Mouse (Mus musculus) heart, embryonic 10.5 days (tissue): ENCODE measurements around the gene Snx4. TPM values are rescaled to one million over a fixed set of nuclear protein-coding genes. Genes with fewer than 3 reads are reported as not detected.
"Not testable (repeated sequence)": the region's sequence is repeated elsewhere in the genome, so short reads cannot be mapped to it uniquely, and the experiment has no call there.

ENCODE experiments used
- DNase-seq: peaks from one replicate; pipeline ENCODE4 v3.0.0-alpha.2; 2017; ENCODE audit warnings: low spot score
- H3K27ac ChIP-seq: fragments of 300-500 bp; sonication (generic); 2 replicates; pipeline ENCODE4 v1.5.1; 2016; ENCODE audit warnings: mild to moderate bottlenecking
- H3K27me3 ChIP-seq: fragments of 300-500 bp; sonication (generic); 2 replicates; pipeline ENCODE4 v1.6.1; 2016; ENCODE audit warnings: mild to moderate bottlenecking; ENCODE audit not compliant: poor library complexity, insufficient read depth, severe bottlenecking
- H3K36me3 ChIP-seq: fragments of 300-500 bp; sonication (generic); 2 replicates; pipeline ENCODE4 v1.6.1; 2016; ENCODE audit warnings: mild to moderate bottlenecking, moderate library complexity
- H3K4me1 ChIP-seq: fragments of 300-500 bp; sonication (generic); 2 replicates; pipeline ENCODE4 v1.6.1; 2016; ENCODE audit warnings: mild to moderate bottlenecking
- H3K4me3 ChIP-seq: fragments of 300-500 bp; sonication (generic); 2 replicates; pipeline ENCODE4 v1.5.1; 2016; ENCODE audit warnings: mild to moderate bottlenecking, moderate library complexity
- H3K9me3 ChIP-seq: fragments of 300-500 bp; sonication (generic); 2 replicates; pipeline ENCODE4 v1.6.1; 2016; ENCODE audit warnings: mild to moderate bottlenecking, moderate library complexity
- WGBS: fragments of 180-500 bp; shearing (Covaris S2); methylation state at CpG from one replicate; pipeline ENCODE4 v1.1.7; 2016; 5-methylcytosine and 5-hydroxymethylcytosine counted together
- polyA plus RNA-seq: library from polyadenylated mRNA; unstranded; fragments of >200 nt; fragmentation: Nextera tagmentation; extraction: Ambion mirVana; gene quantifications from 2 replicates; pipeline ENCODE4 v1.2.1, GENCODE M21; 2016

Gene Snx4
- polyA plus RNA-seq, result 83.2 and 84.9 TPM in 2 replicates

GRCm38 (mm10) chr16:33251194-33252051 lies at the start of gene Snx4:
Gene Snx4 (plus strand): TSS chr16:33251442.
- DNase-seq, result peak; percentile 96
- Histone ChIP-seq H3K27me3 (no peaks in the 10 kb centered on the region), H3K9me3 (no peaks in the 10 kb centered on the region), H3K4me3 (peak within 1 kb of the TSS; percentile 96), H3K27ac (peak within 1 kb of the TSS; percentile 97), H3K4me1 (peaks cover 23% of the 10 kb centered on the region), H3K36me3 (peaks cover 17% of the 10 kb centered on the region; the same call in 1 of the 2 replicates)
- WGBS, result under 1% methylated on average over 72 of the region's 72 CpGs

- Histone ChIP-seq H3K27me3 (no peaks in the 10 kb centered on the region), H3K4me3 (no peak overlapping the region), H3K36me3 (peaks cover 71% of the 10 kb centered on the region), H3K4me1 (no peaks in the 10 kb centered on the region), H3K9me3 (no peaks in the 10 kb centered on the region), H3K27ac (no peak overlapping the region)
- no peak for DNase-seq
- 83% methylated on average over 2 of the region's 2 CpGs for WGBS
These were observed 40.4 kb upstream of the Snx4 start for GRCm38 (mm10) chr16:33210812-33211211.

DNA sequence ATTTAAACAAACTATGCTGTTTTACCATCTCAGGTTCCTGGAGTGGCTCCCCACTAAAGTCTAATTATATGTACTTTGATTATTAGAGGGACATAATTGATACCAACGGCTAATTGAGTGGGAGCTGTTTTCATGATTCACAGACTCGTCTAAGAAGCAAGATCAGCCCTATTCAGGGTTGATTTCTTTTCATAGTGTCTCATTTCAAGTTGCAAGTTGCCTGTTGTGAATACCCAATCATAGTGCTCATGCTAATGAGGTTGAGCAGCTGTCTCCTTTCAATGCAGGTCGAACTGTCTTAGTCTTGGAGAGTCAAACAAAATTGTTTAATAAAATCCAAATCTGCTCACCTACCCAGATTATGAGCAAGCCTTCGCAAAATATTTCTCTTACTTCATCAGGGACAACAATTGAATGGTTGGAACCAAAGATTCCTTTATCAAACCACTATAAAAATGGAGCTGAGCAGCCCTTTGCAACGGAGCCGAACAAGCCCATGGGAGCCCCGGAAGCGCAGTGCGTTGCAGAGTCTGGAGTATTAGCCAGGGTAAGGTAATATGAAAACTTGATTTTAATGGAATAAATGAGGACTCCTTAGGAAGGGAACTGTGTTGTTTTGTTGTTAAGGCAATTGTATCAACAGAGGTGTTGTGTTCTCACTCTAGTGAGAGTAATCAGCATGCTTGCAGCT lies 34.8 kb upstream of the Snx4 start:
- Histone ChIP-seq H3K27me3 (no peaks in the 10 kb centered on the region), H3K9me3 (no peaks in the 10 kb centered on the region), H3K4me3 (no peak overlapping the region), H3K36me3 (peaks cover 39% of the 10 kb centered on the region), H3K27ac (no peak overlapping the region), H3K4me1 (no peaks in the 10 kb centered on the region)
- no peak for DNase-seq
- WGBS, result 87% methylated on average over 9 of the region's 9 CpGs

GRCm38 (mm10) chr16:33217553-33218085 lies 33.6 kb upstream of the Snx4 start:
- not testable (repeated sequence) for H3K9me3 ChIP-seq, H3K4me1 ChIP-seq, H3K4me3 ChIP-seq, H3K27me3 ChIP-seq, DNase-seq
- 54% methylated on average over 3 of the region's 3 CpGs for WGBS
- peaks cover 38% of the 10 kb centered on the region for H3K36me3 ChIP-seq
- H3K27ac ChIP-seq, result peak overlapping the region; percentile 59; the same call in 1 of the 2 replicates

DNA sequence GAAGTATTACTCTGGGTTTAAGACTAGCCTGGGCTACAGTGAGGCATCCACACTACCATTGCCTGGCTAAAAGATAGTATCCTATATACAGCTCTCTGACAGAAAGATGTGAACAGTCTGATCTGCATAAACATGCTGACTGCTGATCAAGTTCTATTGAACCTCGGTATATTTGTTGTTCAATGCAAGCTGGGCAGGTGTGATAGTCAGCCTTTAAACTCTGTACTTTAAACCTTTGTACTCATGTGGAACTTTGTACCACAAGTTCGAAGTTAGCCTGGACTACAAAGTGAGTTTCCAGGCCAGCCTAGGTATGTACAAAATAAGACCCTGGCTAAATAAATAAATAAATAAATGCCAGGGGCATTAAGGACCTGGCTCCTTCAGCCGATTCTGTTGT lies 28.8 kb upstream of the Snx4 start:
- WGBS, result 91% methylated on average over 3 of the region's 3 CpGs
- no peak for DNase-seq
- H3K36me3 ChIP-seq, result peaks cover 39% of the 10 kb centered on the region

DNA sequence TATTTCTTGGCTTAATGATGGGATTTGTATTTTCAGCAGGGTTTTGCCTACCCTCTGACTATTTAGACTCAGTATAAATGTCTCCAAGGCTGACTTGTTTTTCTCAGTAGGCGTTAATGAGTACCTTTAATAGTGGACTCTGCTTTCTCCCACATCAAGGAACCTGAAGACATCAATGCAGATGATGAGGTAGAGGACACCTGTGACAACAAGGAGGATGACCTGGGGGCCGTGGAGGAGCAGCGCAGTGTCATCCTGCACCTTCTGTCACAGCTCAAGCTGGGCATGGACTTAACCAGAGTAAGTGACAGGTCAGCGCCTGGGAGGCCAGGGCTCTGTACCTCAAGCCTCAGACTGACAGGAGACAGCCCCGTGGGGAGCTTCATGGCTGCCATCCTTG lies 26.9 kb upstream of the Snx4 start:
- Histone ChIP-seq H3K4me3 (no peak overlapping the region), H3K4me1 (no peaks in the 10 kb centered on the region), H3K36me3 (peaks cover 57% of the 10 kb centered on the region), H3K9me3 (no peaks in the 10 kb centered on the region), H3K27me3 (no peaks in the 10 kb centered on the region), H3K27ac (no peak overlapping the region)
- no peak for DNase-seq
- 88% methylated on average over 5 of the region's 5 CpGs for WGBS

More for the DNA sequence above, 28.8 kb upstream of the Snx4 start:
- no peaks in the 10 kb centered on the region for H3K9me3 ChIP-seq
- H3K4me1 ChIP-seq, result no peaks in the 10 kb centered on the region
- H3K27ac ChIP-seq, result no peak overlapping the region
- no peak overlapping the region for H3K4me3 ChIP-seq
- H3K27me3 ChIP-seq, result no peaks in the 10 kb centered on the region

- no peak overlapping the region for H3K4me3 ChIP-seq
- H3K4me1 ChIP-seq, result no peaks in the 10 kb centered on the region
- no peak for DNase-seq
- 84% methylated on average over 12 of the region's 12 CpGs for WGBS
- peaks cover 55% of the 10 kb centered on the region for H3K36me3 ChIP-seq
- H3K27ac ChIP-seq, result no peak overlapping the region
- no peaks in the 10 kb centered on the region for H3K27me3 ChIP-seq
- H3K9me3 ChIP-seq, result no peaks in the 10 kb centered on the region
These were observed 17.1 kb upstream of the Snx4 start for GRCm38 (mm10) chr16:33234128-33234527.

GRCm38 (mm10) chr16:33236151-33236550 lies 15.1 kb upstream of the Snx4 start:
- WGBS, result 87% methylated on average over 6 of the region's 6 CpGs
- Histone ChIP-seq H3K27ac (no peak overlapping the region), H3K36me3 (peaks cover 55% of the 10 kb centered on the region)

GRCm38 (mm10) chr16:33239305-33239704 lies 11.9 kb upstream of the Snx4 start:
- WGBS, result 85% methylated on average over 2 of the region's 2 CpGs
- no peak overlapping the region for H3K4me3 ChIP-seq
- no peak for DNase-seq
- no peaks in the 10 kb centered on the region for H3K27me3 ChIP-seq
- H3K27ac ChIP-seq, result no peak overlapping the region
- no peaks in the 10 kb centered on the region for H3K9me3 ChIP-seq
- no peaks in the 10 kb centered on the region for H3K4me1 ChIP-seq
- H3K36me3 ChIP-seq, result peaks cover 81% of the 10 kb centered on the region

More at GRCm38 (mm10) chr16:33236151-33236550, 15.1 kb upstream of the Snx4 start:
- no peak for DNase-seq
- Histone ChIP-seq H3K4me1 (no peaks in the 10 kb centered on the region), H3K27me3 (no peaks in the 10 kb centered on the region), H3K4me3 (no peak overlapping the region), H3K9me3 (no peaks in the 10 kb centered on the region)

DNA sequence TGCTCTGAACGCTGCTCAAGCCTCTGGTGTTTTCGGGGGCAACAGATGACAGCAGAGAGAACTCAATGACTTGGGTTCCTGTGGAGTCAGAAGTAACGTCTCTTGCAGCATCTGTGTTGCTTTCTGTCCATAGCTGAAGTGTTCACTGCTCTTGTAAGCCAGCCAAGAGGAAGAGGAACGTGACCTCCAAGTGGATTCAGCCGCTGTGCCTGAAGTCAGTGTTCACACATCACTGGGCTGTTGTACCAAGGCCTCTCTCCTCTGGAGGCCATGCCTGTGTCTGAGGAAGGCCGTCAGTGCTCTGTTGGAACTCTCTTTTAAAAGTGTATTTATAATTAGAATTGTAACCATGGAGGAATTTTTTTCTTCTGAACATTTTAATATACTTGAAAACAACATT lies 9.2 kb upstream of the Snx4 start:
- Histone ChIP-seq H3K27ac (no peak overlapping the region), H3K9me3 (no peaks in the 10 kb centered on the region), H3K36me3 (peaks cover 75% of the 10 kb centered on the region), H3K27me3 (no peaks in the 10 kb centered on the region), H3K4me3 (no peak overlapping the region), H3K4me1 (no peaks in the 10 kb centered on the region)
- no peak for DNase-seq
- 84% methylated on average over 6 of the region's 6 CpGs for WGBS

DNA sequence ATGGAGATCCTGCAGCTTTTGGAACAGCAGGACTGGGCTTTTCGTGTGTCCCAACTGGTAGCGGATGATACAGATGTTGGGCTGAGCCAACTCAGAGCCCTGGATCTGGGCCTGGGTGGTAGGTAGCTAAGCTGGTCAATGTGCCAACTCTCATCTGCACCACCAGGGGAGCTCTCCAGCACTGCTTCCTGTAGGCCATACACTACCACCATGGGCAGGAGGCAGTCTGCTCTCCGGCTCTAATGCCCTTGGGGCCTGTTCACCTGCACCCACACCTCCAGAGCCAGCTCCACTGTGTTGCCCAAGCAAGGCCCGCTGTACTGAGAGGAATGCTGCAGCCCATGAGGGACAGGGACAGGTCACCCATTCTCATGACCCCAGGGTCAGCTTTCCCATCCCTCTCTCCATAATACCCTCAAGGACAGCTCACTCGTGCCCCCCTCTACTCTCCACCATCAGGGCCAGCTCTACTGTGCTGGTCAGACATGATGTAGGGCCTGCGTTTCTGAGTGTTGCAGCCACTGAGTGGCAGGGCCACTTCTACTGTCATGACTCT lies 7.0 kb upstream of the Snx4 start:
- DNase-seq, result no peak
- Histone ChIP-seq H3K36me3 (peaks cover 62% of the 10 kb centered on the region), H3K9me3 (no peaks in the 10 kb centered on the region), H3K27me3 (no peaks in the 10 kb centered on the region), H3K4me1 (peaks cover 2% of the 10 kb centered on the region; the same call in 1 of the 2 replicates), H3K27ac (no peak overlapping the region), H3K4me3 (no peak overlapping the region)
- 87% methylated on average over 6 of the region's 6 CpGs for WGBS

DNA sequence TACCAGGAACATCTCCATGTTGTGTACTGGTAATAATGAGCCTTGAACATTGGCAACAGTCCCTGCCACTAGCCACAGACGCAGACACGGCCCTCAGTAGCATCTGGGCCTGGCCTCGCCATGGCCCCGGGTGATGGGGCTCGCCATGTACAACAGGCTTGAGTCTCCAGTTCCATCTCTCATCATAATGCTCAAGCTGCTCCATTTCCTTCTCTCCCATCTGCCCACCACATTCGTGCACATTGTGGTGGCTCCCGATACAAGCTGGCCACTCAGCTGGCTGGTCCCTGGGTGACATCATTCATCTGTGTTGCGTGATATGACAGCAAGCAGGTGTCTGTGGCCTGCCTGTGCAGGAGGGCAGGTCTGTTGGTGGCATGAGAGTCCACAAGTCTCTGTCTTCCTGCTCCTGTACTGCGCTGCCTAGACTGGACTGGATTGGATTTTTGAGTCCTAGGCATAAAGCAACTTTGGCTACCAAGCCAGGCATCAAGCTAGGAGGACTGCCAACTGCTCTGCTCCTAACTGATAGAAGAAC lies 6.2 kb upstream of the Snx4 start:
- no peak for DNase-seq
- 91% methylated on average over 9 of the region's 9 CpGs for WGBS
- H3K36me3 ChIP-seq, result peaks cover 57% of the 10 kb centered on the region
- no peaks in the 10 kb centered on the region for H3K27me3 ChIP-seq
- no peaks in the 10 kb centered on the region for H3K9me3 ChIP-seq
- no peak overlapping the region for H3K27ac ChIP-seq
- H3K4me1 ChIP-seq, result peaks cover 4% of the 10 kb centered on the region; the same call in 1 of the 2 replicates
- H3K4me3 ChIP-seq, result no peak overlapping the region
